Mouse (Mus musculus): ENCODE measurements around the gene Abhd16a. TPM values are rescaled to one million over a fixed set of nuclear protein-coding genes. Genes with fewer than 3 reads are reported as not detected.

The Abhd16a gene
- polyA plus RNA-seq (2014; fragmentation: Illumina TruSeq; extraction: RNeasy Lipid Tissue Mini Kit (QIAGEN cat#74804); ENCODE audit: low read depth, low replicate concordance), result 4.8 TPM

DNA sequence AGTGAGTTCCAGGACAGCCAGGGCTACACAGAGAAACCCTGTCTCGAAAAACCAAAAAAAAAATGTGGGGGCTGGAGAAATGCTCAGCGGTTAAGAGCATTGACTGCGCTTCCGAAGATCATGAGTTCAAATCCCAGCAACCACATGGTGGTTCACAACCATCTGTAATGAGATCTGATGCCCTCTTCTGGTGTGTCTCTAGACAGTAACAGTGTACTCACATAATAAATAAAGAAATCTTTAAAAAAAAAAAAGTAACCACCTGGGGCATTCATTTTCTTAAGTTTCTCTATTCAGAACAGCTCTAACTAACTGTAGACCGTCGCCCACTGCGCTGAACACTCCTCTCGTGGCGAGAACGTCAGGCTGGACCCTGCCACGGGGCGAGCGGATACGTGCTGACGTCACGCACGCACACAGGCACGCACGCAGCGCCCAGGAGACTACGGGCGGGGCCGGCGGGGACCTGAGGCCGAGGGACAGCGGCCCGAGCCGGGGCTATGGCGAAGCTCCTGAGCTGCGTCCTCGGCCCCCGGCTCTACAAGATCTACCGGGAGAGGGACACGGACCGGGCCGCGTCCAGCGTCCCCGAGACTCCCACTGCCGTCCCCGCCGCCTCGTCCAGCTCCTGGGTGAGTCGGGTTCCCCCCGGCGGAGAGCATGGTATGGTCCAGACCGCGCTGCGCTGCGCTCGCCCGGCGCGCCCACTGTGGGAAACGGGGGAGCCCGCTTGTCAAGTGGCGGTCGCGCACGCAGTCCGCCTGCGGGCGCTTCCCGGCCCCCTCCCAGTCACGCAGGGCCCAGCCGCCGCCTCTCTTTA, at the start of gene Abhd16a:
Gene Abhd16a (plus strand): TSS at position 439 of the 820 bp plus-strand sequence.

DNA sequence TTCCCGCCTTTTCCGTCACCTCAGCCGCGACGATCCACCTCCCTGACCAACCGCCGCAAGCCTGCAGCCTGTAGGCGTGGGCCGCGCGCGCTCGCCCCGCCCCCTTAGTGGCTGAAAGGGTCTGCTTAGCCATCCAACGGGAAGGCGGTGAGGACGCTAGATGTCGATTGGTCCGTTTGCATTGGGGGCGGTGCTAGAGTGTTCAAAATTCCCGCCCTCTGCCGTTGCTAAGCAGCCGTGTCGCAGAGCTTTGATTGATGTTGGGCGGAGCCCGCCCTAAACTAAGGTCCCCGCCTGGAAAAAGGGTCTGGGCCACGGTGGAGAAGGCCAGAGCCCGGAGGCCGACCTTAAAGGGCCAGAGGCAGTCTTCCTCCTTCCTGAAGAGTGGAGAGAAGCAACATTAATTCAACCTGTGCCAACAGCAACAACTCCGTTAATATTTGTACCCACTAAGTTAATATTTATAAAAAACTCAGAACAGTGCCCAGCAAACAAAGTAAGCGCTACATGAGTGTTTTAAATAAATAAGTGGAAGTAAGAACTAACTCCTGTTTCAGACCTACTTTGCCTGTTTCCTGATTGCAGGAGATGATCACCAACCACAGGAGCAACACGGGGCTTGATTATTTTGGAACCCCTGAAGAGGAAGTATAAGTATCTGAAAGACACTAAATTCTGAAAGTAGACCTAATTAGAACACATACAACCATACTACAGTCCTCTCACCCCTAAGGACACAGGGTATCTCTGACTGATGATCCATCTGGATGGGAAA, 42.2 kb upstream of the Abhd16a start, which contains the start of gene Msh5:
Gene Msh5 (minus strand): TSS at position 65 of the 775 bp plus-strand sequence.

GRCm38 (mm10) chr17:35049561-35050016, 39.5 kb upstream of the Abhd16a start, which contains the start of gene Clic1:
TSS of gene Clic1 (plus strand) at chr17:35049966.

GRCm38 (mm10) chr17:35058911-35059892, 29.9 kb upstream of the Abhd16a start, which contains the start of gene Ddah2:
TSS of gene Ddah2 (plus strand) at chr17:35059035.

DNA sequence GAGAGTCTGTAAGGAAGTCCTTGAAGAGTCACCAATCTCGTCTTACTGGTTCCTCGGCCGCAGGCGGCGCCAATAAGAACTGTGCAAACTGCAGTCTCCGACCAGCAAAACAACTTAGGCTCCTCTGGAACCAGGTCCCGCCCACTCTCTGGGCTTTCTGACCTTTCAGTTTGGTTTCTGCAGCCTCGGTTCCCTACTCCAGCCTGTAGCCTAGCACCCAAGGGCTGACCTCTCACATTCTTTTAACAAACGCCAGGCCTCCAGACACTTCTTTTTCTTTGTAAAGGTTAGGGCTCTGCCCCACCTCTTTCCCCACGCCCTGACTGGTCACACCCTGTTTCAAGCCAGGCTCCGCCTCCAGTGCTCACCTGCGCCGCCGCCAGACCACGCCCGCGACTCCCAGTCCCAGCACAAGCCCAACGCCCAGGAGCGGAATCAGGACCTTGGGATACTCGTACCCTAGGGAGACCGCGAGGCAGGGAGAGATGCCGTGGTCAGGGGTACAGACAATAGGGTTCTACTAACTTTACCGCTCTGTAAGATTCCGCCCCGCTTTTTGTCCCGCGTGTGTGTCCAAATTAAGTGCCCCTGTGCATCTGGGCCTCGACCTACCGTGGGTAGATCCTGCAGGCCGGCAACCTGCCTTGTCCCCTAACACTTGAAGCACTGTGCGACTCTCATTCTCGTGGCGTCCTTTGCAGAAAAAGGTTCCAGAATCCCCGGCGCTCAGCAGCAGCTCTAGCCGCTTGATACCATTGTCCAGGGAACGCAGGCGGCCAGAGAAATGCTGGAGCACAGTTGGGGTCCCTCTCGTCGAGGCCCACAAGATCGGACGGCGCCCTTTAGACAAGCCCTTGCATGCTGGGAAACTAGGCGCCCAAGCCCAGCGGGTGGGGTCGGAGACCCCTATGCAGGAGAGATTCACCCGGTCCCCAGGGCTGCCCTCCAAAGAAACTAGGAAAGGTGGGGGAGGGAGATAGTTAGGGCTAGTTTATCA, 23.8 kb upstream of the Abhd16a start, which contains the start of gene Ly6g6c:
Gene Ly6g6c (plus strand): TSS at position 438 of the 997 bp plus-strand sequence.

GRCm38 (mm10) chr17:35066084-35066483, 23.0 kb upstream of the Abhd16a start, which contains the start of gene Mpig6b:
TSS of gene Mpig6b (minus strand) at chr17:35066184.

GRCm38 (mm10) chr17:35076507-35077176, 12.4 kb upstream of the Abhd16a start, which contains the start of gene Ly6g6e:
TSS of gene Ly6g6e (plus strand) at chr17:35076902.

DNA sequence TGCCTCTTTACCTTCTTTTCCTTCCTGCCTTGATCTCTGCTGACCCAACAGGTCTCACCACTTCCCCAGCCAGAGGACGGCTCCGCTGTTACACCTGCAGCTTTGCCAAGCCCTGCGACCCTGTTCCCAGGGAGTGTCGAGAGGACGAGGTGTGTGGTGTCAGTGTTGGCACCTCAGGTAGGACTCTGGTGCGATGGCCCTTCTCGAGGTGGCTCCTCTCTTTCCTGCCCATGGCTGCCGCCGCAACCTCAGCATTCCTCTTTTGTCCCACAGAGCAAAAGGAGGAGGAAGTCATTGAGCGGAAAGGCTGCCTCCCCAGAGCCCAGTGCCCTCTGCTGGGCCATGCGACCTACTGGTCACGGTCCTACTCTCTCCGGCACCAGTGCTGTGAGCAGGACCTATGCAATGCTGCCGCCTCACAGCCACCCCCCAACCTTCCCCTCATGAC, 11.3 kb upstream of the Abhd16a start, which contains the start of gene Ly6g6d:
Gene Ly6g6d (minus strand): TSS at position 280 of the 448 bp plus-strand sequence.

GRCm38 (mm10) chr17:35085208-35085865, 3.7 kb upstream of the Abhd16a start, which contains the start of gene Ly6g6f:
TSS of gene Ly6g6f (minus strand) at chr17:35085610.

GRCm38 (mm10) chr17:35108097-35108496, 19.0 kb downstream of the Abhd16a start, which contains the start of gene Ly6g5c:
TSS of gene Ly6g5c (plus strand) at chr17:35108279.

GRCm38 (mm10) chr17:35115046-35116019, 26.3 kb downstream of the Abhd16a start, which contains the start of gene Ly6g5b:
TSS of gene Ly6g5b (minus strand) at chr17:35115428.

DNA sequence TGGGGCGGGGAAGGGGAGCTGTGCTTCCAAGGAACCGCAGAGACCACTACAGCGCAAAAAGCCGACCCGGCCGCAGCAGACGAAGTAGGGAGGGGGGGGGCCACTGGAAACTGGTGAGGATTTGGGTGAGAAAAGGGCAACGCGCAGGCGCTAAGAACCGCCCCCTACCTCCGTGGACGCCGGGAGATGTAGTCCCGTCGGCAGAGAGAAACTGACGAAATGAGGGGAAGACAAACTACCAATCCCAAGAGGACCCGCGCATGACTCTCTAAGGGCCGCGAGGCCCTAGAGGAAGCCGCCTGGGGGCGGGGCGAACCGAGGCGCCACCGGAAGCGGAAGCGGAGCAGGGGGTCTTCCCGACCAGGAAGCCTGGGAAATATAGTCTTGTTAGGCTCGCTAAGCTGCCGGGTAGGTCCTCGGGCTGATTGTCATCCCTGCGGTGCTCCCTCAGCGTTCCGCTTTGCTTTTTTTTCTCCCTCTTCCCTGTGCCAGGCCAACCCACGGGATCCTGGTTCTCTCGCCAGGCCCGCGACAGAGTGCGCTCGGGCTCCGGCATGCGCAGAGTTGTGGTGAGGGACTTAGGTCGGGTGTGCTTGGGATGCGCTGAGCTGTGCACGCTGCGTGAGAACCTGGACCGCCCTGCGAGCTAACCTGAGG, 32.2 kb downstream of the Abhd16a start, which contains the start of gene Gpank1:
Gene Gpank1 (plus strand): TSS at position 313 of the 657 bp plus-strand sequence.

DNA sequence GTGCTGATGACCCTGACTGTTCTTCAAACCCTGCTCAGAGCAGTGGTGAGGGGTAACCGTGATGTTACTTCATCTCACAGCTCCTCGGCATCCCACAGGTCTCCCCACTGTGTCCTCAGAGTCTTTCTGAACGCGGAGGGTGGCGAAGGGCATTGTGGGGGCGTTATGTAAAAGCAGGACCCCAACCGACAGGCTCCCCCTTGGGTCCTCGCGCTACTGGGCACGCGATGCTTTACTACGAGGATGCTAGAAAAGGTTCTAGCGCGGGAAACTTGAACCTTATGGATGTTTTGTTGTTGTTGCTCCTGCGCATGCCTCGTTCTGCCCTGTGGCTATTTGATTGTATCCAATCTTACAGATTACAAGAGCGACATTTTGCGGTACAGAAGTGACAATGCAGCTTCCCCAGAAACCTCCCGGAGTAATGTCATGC, 32.8 kb downstream of the Abhd16a start, which contains the start of gene Csnk2b:
Gene Csnk2b (minus strand): TSS at position 183 of the 433 bp plus-strand sequence.

GRCm38 (mm10) chr17:35126206-35126611, 37.1 kb downstream of the Abhd16a start, which contains the start of gene D17H6S53E:
TSS of gene D17H6S53E (plus strand) at chr17:35126373.

DNA sequence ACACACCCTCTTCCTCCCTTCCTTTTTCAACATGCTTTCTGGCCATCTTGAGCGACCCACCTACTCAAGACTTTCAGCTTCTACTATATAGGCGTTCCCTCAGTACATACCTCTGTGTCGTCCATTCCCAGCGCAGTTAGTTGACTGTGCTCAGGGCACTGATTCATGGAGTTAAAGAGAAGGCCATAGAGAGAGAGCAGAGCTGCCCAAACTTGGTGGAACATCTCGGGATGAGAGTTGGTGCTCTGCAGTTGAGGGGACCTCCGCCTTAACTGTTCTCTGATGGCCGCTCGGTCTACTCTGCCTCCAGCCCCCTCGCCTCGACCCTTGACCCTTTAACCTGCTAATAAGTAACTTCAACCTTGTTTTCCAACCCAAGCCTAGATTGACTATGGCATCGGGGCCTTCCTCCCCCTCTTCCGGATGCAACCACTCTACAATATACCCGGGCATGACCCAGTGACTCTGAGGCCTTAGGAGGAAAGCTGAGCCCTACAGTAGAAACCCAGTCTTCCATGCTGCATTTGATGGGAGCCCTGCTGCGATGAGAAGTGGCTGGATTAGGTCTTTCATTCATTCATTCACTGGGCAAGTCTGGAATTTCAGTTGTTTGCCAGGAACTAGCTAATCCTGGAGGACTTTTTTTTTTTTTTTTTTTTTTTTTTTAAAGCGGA, 42.6 kb downstream of the Abhd16a start, which contains the start of gene Apom:
Gene Apom (minus strand): TSS at position 551 of the 674 bp plus-strand sequence.

All from adrenal gland, adult 10 weeks (tissue).